Mouse (Mus musculus) myocyte (in vitro differentiated cells): ENCODE results near the gene Wdr83.

ENCODE experiments used
- CEBPB ChIP-seq: IDR thresholded peaks from 2 replicates; pipeline ENCODE4 v1.6.1; 2011; ENCODE audit warnings: mild to moderate bottlenecking, moderate library complexity; ENCODE audit not compliant: poor library complexity, insufficient read depth, severe bottlenecking
- MYOG ChIP-seq, 3 experiments: IDR thresholded peaks; one replicate each; pipeline ENCODE4 v1.6.1; 2011; ENCODE audit warnings: control low read depth in 2 of 3, low read depth in 2 of 3, mild to moderate bottlenecking in 2 of 3; ENCODE audit not compliant: insufficient read length in 2 of 3, control insufficient read depth in 1 of 3, insufficient read depth in 1 of 3
- POLR2A ChIP-seq: IDR thresholded peaks from one replicate; pipeline ENCODE4 v1.6.1; 2011; ENCODE audit warnings: low read depth, mild to moderate bottlenecking, control low read depth, moderate library complexity; ENCODE audit not compliant: insufficient read length
- POLR2AphosphoS2 ChIP-seq: IDR thresholded peaks from one replicate; pipeline ENCODE4 v1.6.1; 2011; ENCODE audit warnings: low read depth, control low read depth; ENCODE audit not compliant: insufficient read length
- REST ChIP-seq: IDR thresholded peaks from one replicate; pipeline ENCODE4 v1.6.1; 2011; ENCODE audit warnings: mild to moderate bottlenecking, control low read depth, moderate library complexity; ENCODE audit not compliant: insufficient read depth, insufficient read length
- SRF ChIP-seq: IDR thresholded peaks from one replicate; pipeline ENCODE4 v1.6.1; 2011; ENCODE audit warnings: low read depth; ENCODE audit not compliant: control insufficient read depth, insufficient read length
- TCF12 ChIP-seq: IDR thresholded peaks from one replicate; pipeline ENCODE4 v1.6.1; 2011; ENCODE audit warnings: mild to moderate bottlenecking, control low read depth; ENCODE audit not compliant: poor library complexity, insufficient read depth, severe bottlenecking

GRCm38 (mm10) chr8:85116984-85117383 lies 35.9 kb upstream of the Wdr83 start:
- TF ChIP-seq REST: no peak
- no peak for TF ChIP-seq POLR2A
- TF ChIP-seq TCF12: no peak
- TF ChIP-seq CEBPB: no peak
- TF ChIP-seq POLR2AphosphoS2: no peak
- no peak for TF ChIP-seq SRF
- no peak for TF ChIP-seq MYOG (IDR thresholded peaks at IDR 0.05; ENCODE audit: control insufficient read depth in 1 of 3, insufficient read depth in 1 of 3, insufficient read length in 2 of 3, low read depth in 2 of 3)
